Mouse (Mus musculus): ENCODE measurements around the gene Cnga1. TPM values are rescaled to one million over a fixed set of nuclear protein-coding genes. Genes with fewer than 3 reads are reported as not detected.
"Not testable (repeated sequence)": the region's sequence is repeated elsewhere in the genome, so short reads cannot be mapped to it uniquely, and the experiment has no call there.

The Cnga1 gene
- polyA plus RNA-seq, 1 experiment from 2014 or later: not detected

DNA sequence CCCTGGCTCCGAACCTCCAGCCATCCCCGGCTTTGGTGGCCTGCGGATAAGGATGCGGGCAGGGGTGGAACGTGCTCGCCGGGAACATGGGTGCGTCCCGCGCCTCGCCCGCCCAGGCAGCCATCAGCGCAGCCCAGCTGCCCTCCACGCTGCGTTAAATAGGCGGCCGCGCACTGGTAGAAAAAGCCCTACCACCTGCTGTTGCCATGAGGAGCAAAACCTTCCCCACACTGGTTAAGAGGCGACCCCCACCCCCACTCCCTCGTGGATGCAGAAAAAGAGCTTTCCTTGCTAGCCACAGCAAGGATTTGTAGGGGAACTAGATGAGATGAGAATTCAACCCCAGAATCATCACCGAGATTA lies 63.1 kb downstream of the Cnga1 start, which contains the start of gene Zar1:
Gene Zar1 (minus strand): TSS at position 285 of the 363 bp plus-strand sequence.
- Histone ChIP-seq H3K4me3 (replicated peaks) (peak within 1 kb of the TSS; percentile 41), H3K27me3 (peaks cover 44% of the 10 kb centered on the region), H3K4me2 (peak within 1 kb of the TSS; percentile 54)
- not testable (repeated sequence) for H3K36me3 ChIP-seq; H3K4me1 ChIP-seq (replicated peaks); H3K9me3 ChIP-seq (replicated peaks); DNase-seq; H3K9ac ChIP-seq; ATAC-seq (ENCODE audit: low read depth); H3K27ac ChIP-seq
- WGBS (ENCODE audit: insufficient replicate concordance): 8% methylated on average over 21 of the region's 21 CpGs

DNA sequence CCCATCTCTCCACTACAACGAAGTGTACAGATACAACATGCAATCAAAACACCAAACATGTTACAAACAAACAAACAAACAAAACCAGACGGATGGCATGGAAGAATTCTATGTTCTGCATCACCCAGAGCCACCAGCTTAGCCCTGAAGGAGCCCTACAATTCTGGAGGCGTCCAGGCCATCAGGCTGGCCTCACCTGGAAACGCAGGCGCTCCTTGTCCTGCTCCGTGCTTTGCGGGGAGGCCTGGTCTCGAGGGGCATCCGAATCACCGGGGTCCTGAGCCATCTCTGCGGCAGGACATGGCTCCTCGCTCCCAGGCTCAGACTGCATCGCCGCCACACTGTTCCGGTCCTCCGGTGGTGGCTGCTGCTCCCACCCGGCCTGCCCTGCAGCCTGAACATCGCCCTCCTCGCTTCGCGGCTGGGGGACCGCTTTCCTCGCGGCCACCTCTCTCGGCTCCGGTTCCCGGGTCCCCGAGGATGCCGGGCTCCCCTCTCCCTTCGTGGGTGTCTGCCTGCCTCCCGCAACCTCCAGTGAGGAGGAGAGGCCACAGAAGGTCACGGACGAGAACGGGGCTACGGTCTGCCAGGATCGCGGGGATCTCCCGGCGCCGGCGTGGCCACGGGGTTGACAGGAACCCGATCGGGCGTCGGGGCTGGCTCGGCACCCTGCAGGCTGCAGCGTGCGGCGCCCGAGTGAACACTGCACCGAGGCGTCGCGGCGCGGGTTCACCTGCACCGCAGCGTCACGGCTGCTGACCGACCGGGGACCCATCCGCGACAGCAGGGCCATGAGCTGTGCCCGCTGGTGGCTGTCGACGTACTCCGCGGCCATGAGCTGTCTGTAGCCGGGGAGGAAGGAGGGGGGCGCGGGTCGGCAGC lies 63.7 kb downstream of the Cnga1 start:
- peak overlapping the region; percentile 54 for H3K4me2 ChIP-seq

DNA sequence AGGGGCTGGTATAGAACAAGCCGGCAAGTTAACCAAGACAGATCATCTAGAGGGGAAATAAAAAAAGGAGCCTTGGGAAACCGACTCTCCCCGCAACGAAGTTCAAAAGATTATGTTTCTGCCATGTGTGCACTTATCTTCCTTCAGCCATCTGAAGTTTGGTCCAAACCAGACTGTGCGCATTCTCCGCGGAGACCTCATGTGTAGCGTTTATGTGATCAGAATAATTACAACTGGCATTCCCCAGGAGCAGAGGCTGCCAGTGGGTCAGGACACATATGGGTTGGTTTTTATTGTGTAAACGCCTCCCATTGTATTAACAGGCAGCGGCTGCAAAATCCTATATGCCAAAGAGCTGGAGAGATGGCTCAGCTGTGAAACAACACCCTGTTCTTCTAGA lies 64.5 kb downstream of the Cnga1 start:
- H3K27me3 ChIP-seq: peaks cover 44% of the 10 kb centered on the region
- not testable (repeated sequence) for H3K9ac ChIP-seq; ATAC-seq (ENCODE audit: low read depth); H3K27ac ChIP-seq; DNase-seq; H3K36me3 ChIP-seq; H3K4me2 ChIP-seq; H3K9me3 ChIP-seq (replicated peaks); H3K4me3 ChIP-seq (replicated peaks); H3K4me1 ChIP-seq (replicated peaks)
- WGBS (ENCODE audit: insufficient replicate concordance): 58% methylated on average over 10 of the region's 10 CpGs

More for the DNA sequence above, 63.7 kb downstream of the Cnga1 start:
- H3K36me3 ChIP-seq; H3K27ac ChIP-seq; DNase-seq; H3K4me1 ChIP-seq (replicated peaks); ATAC-seq (ENCODE audit: low read depth); H3K9me3 ChIP-seq (replicated peaks); H3K9ac ChIP-seq: not testable (repeated sequence)
- 6% methylated on average over 61 of the region's 73 CpGs for WGBS (ENCODE audit: insufficient replicate concordance)
- Histone ChIP-seq H3K27me3 (peaks cover 44% of the 10 kb centered on the region), H3K4me3 (replicated peaks) (peak overlapping the region; percentile 41)

DNA sequence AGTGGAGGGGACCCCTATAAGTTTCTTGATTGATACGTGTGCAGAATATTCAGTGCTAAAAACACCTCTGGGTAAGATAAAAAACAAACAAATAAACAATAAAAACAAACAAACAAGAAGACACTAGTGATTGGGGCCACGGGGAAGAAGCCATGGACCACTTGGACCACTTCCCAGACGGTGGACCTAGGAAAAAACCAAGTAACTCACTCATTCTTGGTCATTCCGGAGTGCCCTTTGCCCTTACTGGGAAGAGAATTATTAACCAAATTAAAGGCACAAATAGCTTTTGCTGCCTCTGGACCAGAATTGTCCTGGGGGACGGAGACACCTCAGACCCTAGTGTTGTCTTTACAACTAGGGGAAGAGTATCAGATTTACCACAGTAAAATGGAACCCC lies 78.5 kb downstream of the Cnga1 start:
- 73% methylated on average over 5 of the region's 5 CpGs for WGBS (ENCODE audit: insufficient replicate concordance)
- Histone ChIP-seq H3K9ac (no peak overlapping the region), H3K27me3 (no peaks in the 10 kb centered on the region), H3K27ac (no peak overlapping the region), H3K4me1 (replicated peaks) (peaks cover 6% of the 10 kb centered on the region), H3K4me2 (no peak overlapping the region), H3K4me3 (replicated peaks) (no peak overlapping the region), H3K36me3 (no peaks in the 10 kb centered on the region), H3K9me3 (replicated peaks) (peaks cover 21% of the 10 kb centered on the region; the same call in 1 of the 2 replicates)
- no peak for ATAC-seq (ENCODE audit: low read depth)
- no peak for DNase-seq

DNA sequence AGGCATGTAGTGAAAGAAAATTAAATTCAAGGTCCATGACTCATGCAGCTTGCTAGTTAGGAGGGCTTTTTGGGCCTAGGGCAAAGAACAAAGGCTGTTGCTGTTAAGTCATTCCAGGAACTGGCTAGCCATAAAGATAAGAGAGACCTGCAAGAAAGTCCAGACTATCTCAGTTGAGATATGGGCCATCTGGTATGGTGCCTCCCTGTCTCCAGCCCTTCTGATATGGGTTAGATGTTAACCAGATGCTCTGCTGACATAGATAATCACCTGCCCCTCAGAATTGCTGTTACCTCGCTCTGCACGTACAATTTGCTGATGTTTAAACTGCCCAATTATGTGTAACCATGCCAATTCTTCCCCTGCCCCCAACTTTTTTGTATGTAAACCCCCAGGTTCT lies 80.9 kb downstream of the Cnga1 start:
- not testable (repeated sequence) for ATAC-seq (ENCODE audit: low read depth); H3K27ac ChIP-seq; H3K36me3 ChIP-seq; H3K27me3 ChIP-seq; H3K9ac ChIP-seq; DNase-seq; H3K4me3 ChIP-seq (replicated peaks); H3K4me2 ChIP-seq
- H3K4me1 ChIP-seq (replicated peaks): peaks cover 18% of the 10 kb centered on the region
- 0 out of 2 replicates have a peak, but pooled peaks cover 14% of the 10 kb centered on the region for H3K9me3 ChIP-seq (replicated peaks)
- WGBS (ENCODE audit: insufficient replicate concordance): 39% methylated on average over 2 of the region's 2 CpGs

DNA sequence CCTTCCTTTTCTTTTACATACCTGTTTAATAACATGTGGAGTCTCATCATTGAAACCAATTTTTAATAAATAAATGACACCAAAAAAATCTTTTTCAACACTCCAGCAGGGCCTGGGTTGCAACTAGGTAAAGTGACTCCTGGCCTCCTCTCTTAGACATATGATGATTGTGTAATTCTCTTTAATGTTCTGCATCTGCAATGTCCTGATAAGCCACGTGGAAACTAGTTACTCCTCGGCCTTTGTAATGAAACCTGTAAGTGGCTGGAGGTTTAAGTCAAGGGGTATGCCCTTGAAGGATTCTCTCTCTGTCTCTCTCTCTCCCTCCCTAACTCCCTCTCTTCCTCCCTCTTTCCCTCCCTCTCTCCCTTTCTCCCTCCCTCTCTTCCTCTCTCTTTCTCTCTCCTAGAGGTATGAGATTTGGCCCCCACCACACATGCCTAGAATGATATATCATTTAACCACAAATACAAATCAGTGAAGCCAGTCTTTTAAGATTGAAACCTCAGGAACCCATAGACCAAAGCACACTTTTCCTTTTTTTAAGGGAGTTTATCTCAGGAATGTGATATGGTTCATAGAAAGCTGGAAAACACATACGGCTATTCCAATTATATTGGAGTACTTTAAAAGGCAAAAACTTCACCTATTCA lies 83.0 kb downstream of the Cnga1 start:
- WGBS (ENCODE audit: insufficient replicate concordance): 28% methylated on average over 3 of the region's 3 CpGs
- no peaks in the 10 kb centered on the region for H3K27me3 ChIP-seq
- ATAC-seq (ENCODE audit: low read depth) (no peak), DNase-seq (no peak)
- no peak overlapping the region for H3K27ac ChIP-seq
- 0 out of 2 replicates have a peak, but pooled peaks cover 14% of the 10 kb centered on the region for H3K9me3 ChIP-seq (replicated peaks)
- no peaks in the 10 kb centered on the region for H3K36me3 ChIP-seq
- H3K4me2 ChIP-seq: no peak overlapping the region
- H3K4me3 ChIP-seq (replicated peaks): no peak overlapping the region
- peaks cover 20% of the 10 kb centered on the region for H3K4me1 ChIP-seq (replicated peaks)
- no peak overlapping the region for H3K9ac ChIP-seq

DNA sequence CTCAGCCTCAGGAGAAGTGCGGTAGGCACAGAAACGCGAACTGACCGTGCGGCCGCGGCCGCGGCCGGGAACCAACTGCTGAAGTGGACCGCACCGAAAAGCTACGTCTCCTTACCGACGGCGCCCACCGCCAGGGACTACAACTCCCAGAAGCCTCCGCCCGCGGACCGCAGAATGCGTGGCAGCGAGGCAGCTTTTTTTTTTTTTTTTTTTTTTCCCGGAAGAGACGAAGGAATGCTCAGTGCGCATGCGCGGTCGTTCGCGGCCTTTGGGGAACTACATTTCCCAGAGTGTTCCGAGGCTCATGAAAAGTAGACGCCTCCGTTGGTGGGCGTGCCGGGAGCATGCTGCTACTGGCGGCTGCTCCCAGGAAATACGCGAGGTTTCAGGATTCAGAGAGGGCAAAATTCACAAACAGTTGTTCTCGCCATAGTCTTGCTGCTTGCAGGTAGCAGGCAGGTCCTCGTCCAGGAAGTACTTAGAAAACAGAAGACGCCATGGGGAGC lies 84.5 kb downstream of the Cnga1 start, which contains the start of gene Nfxl1:
Gene Nfxl1 (minus strand): TSS at position 141 of the 506 bp plus-strand sequence.
- no peaks in the 10 kb centered on the region for H3K27me3 ChIP-seq
- peak within 1 kb of the TSS; percentile 93 for H3K9ac ChIP-seq
- ATAC-seq (ENCODE audit: low read depth) (peak; percentile 94), DNase-seq (peak; percentile 89)
- H3K36me3 ChIP-seq: peaks cover 5% of the 10 kb centered on the region
- peaks cover 20% of the 10 kb centered on the region for H3K4me1 ChIP-seq (replicated peaks)
- peak within 1 kb of the TSS; percentile 98 for H3K4me2 ChIP-seq
- H3K9me3 ChIP-seq (replicated peaks): 0 out of 2 replicates have a peak, but pooled peaks cover 11% of the 10 kb centered on the region
- whole genome bisulfite sequencing (ENCODE audit: insufficient replicate concordance): under 1% methylated on average over 42 of the region's 42 CpGs
- peak within 1 kb of the TSS; percentile 88 for H3K4me3 ChIP-seq (replicated peaks)
- peak within 1 kb of the TSS; percentile 61 for H3K27ac ChIP-seq

DNA sequence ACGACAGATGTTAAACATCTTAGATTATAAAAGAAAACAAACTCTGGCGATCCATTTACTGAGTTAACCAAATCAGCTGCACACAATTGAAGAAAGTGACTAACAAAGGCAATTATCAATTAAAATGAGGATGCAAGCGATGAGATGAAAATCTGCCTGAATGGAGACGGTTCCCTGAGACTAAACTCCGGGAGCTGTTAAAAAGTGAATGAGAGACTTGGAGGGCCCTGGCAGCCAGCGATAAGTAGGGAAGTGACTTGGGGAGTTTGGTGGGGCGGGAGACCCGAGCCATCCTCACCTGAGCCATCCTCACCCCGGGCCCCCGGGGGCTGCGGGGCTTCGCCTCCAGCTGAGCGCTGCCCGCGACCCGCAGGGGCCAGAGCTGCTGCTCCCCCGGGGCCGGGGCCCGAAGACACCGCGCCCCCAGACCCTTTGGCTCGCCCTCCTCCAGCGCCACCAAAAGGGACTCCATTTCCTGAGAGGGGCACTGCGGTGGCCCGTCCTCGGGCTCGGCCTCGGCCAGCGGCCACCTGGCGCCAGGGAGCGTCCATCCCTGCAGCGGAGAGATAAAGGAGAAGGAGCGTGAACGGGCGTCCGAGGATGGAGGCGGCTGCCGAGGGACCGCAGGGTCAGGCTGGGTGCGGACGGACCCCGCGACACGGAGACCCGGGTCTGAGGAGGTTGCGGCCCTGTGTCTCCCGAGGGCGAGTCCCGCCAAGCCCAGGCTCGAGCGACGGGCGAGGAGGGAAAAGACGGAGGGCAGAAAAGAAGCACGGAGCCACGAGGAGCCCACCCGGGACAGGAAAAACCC lies 85.2 kb downstream of the Cnga1 start:
- Histone ChIP-seq H3K4me1 (replicated peaks) (peaks cover 20% of the 10 kb centered on the region), H3K36me3 (peaks cover 8% of the 10 kb centered on the region), H3K4me3 (replicated peaks) (peak overlapping the region; percentile 88), H3K9me3 (replicated peaks) (0 out of 2 replicates have a peak, but pooled peaks cover 5% of the 10 kb centered on the region), H3K27me3 (no peaks in the 10 kb centered on the region), H3K4me2 (peak overlapping the region; percentile 98), H3K9ac (peak overlapping the region; percentile 93), H3K27ac (peak overlapping the region; percentile 61)
- ATAC-seq (ENCODE audit: low read depth): peak; percentile 81
- WGBS (ENCODE audit: insufficient replicate concordance): 2% methylated on average over 50 of the region's 57 CpGs
- peak; percentile 53 for DNase-seq

DNA sequence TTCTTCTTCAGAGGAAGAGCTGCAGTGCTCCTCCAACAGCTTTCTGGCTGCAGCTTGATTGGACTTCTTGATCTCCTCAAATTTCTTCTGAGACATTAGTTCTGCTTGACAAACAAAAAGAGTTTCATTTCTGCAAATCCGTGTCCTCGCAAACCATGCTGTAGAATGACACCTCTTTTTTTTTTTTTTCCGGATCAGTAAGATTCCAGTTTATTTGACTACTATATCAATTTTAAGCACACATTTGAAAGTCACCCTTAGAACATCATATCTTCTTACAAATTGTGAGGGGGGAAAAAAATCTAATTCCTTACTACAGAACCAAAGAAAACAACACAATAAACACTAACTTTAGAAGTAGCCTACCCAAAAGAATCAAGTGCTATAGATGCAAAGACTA lies 87.8 kb downstream of the Cnga1 start:
- Histone ChIP-seq H3K27ac (no peak overlapping the region), H3K4me3 (replicated peaks) (no peak overlapping the region), H3K4me1 (replicated peaks) (peaks cover 20% of the 10 kb centered on the region), H3K36me3 (peaks cover 16% of the 10 kb centered on the region), H3K9ac (no peak overlapping the region), H3K4me2 (no peak overlapping the region), H3K27me3 (no peaks in the 10 kb centered on the region), H3K9me3 (replicated peaks) (no peaks in the 10 kb centered on the region)
- 86% methylated on average over 3 of the region's 3 CpGs for WGBS (ENCODE audit: insufficient replicate concordance)
- no peak for DNase-seq
- no peak for ATAC-seq (ENCODE audit: low read depth)
